In the genomic region with DNA sequence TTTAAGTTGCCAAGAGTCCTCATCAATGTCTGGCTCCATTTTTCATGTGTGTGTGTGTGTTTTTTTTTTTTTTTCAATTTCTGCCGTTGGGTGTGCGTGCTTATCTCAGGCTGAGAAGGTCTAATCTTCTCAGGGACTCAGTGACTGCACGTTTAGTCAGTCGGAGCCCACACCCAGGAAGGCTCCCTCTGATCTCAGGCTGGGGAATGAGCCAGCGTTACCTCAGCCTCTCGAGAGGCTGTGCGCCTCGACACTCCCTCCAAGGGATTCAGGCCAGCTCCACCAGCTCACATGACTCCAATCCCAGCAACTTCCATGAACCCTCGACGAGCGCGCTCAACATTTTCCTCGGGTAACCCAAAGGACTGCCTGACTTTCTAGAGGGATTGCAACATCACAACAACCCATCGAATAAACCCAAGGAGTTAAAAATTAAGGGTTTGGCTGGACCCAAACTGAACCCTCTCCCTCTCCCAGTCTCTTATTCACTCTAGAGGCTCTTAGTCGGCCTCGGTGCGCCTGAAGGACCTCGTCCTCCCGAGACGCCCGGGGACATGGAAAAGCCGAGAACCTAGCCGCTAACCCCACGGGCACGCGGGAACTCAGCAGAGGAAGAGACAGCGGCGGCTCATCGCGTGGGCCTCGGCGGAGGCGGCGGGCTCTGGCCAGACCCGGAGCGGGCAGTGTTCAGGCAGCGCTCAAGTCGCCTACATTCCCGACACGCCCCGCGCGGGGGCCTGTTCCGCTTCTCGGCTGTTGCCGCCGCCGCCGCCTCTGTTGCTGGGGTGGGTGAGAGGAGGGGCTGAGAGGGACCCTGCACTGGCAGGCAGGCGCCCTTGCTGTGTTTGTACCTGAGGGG, we compare ENCODE assay signal across 8 mouse cellular contexts. TPM values are rescaled to one million over a fixed set of nuclear protein-coding genes. Genes with fewer than 3 reads are reported as not detected.
A peak's percentile ranks its signal among the peaks of the same experiment; 100 is the strongest.
DNase-seq lines count a peak whose midpoint lies in the region; ATAC-seq lines count a peak whose summit lies in the region.

A gene (plus strand): TSS at position 737 of the 859 bp plus-strand sequence.

- peak; percentile 90 for ATAC-seq in inflammation-experienced regulatory T-cells, adult 6 months
- peak; percentile 94 for ATAC-seq in megakaryocyte-erythroid progenitor cell, adult 5-6 weeks (replicated peaks; ENCODE audit: low FRiP score, low TSS enrichment, poor library complexity, severe bottlenecking)

- intact Hi-C loops in gastrocnemius, postnatal 14 days (cut with DNase I; ENCODE audit: low total_unique reads): no loop called here
- intact Hi-C loops in left cerebral cortex, postnatal 10 days (cut with DNase I): no loop called here

- peak; percentile 91 to 97 for DNase-seq in adrenal gland, adult (ENCODE audit: inconsistent age in 2 of 2, low spot score in 1 of 2)
- DNase-seq in embryo, embryonic 10.5 days (ENCODE audit: low spot score): peak; percentile 91
- peak; percentile 90 for DNase-seq in gastrocnemius, postnatal 14 days
- peak; percentile 85 to 94 for DNase-seq in left cerebral cortex, postnatal 10 days (ENCODE audit: extremely low spot score in 1 of 2, low spot score in 2 of 2)
- peak; percentile 89 for DNase-seq in right cerebral cortex, postnatal 25 days
- peak; percentile 84 to 91 for DNase-seq in urinary bladder, postnatal 4 days (ENCODE audit: low spot score in 2 of 2)

RNA-seq across cellular contexts. Expression of the gene that starts here (rescaled TPM):
- total RNA-seq in gastrocnemius, postnatal 14 days (2021): 10 to 100 TPM; 23.2 to 25.3 TPM
- 10 to 100 TPM; 14.1 to 25.7 (median 16.8) TPM for polyA plus RNA-seq in inflammation-experienced regulatory T-cells, adult 6 months (2017; shearing (Covaris generic))
- 100 to 1,000 TPM in 1 of 2 experiments, 10 to 100 TPM in 1; 92.6 to 102 TPM for total RNA-seq in left cerebral cortex, postnatal 10 days (2021)
- total RNA-seq in megakaryocyte-erythroid progenitor cell, adult 5-6 weeks (2014; fragmentation: Nextera tagmentation): 36.3 and 40.5 TPM in 2 replicates
- total RNA-seq in megakaryocyte-erythroid progenitor cell, adult 5-6 weeks (2017): 33.3 and 43.9 TPM in 2 replicates

Comparison
In these comparisons a context has a peak if more than half of its experiments do, and no peak if none do; other contexts are left out.
1. Peak in every context shown above with its lines: DNase-seq and ATAC-seq.